Mouse (Mus musculus) MEL (cell line): ENCODE results near the gene 2200002D01Rik. TPM values are rescaled to one million over a fixed set of nuclear protein-coding genes. Genes with fewer than 3 reads are reported as not detected.

Source experiments
- DNase-seq: peaks from one replicate; pipeline ENCODE4 v3.0.0; 2011; ENCODE audit warnings: low read depth, low spot score
- H3K27ac ChIP-seq: 2 replicates; pipeline ENCODE4 v1.5.1; 2012; ENCODE audit warnings: low read depth, mild to moderate bottlenecking, control low read depth, low read length, moderate library complexity; ENCODE audit not compliant: control insufficient read depth
- H3K27me3 ChIP-seq, 2 experiments: fragments of 150-350 bp in 1 of 2; sonication (generic) in 1 of 2; 2 replicates each; pipeline ENCODE4 v1.6.1; 2012; ENCODE audit warnings: low read length in 2 of 2, mild to moderate bottlenecking in 2 of 2, improper control_type of control experiment in 1 of 2, moderate library complexity in 1 of 2; ENCODE audit not compliant: insufficient read depth in 2 of 2, control insufficient read depth in 1 of 2
- H3K36me3 ChIP-seq, 2 experiments: 2 replicates each; pipeline ENCODE4 v1.6.1; 2012 to 2014; ENCODE audit warnings: low read length in 2 of 2, improper control_type of control experiment in 1 of 2, inconsistent platforms in 1 of 2, mild to moderate bottlenecking in 1 of 2; ENCODE audit not compliant: insufficient read depth in 2 of 2, control insufficient read depth in 1 of 2
- H3K4me1 ChIP-seq, 2 experiments: fragments of 150-350 bp in 1 of 2; sonication (generic) in 1 of 2; 2 replicates each; pipeline ENCODE4 v1.6.1; 2012; ENCODE audit warnings: low read length in 2 of 2, improper control_type of control experiment in 1 of 2, mild to moderate bottlenecking in 1 of 2; ENCODE audit not compliant: insufficient read depth in 2 of 2, control insufficient read depth in 1 of 2
- H3K4me3 ChIP-seq, 2 experiments: fragments of 150-350 bp in 1 of 2; sonication (generic) in 1 of 2; 2 replicates each; pipeline ENCODE4 v1.5.1; 2012; ENCODE audit warnings: low read depth in 2 of 2, low read length in 2 of 2, mild to moderate bottlenecking in 2 of 2, moderate library complexity in 2 of 2, control low read depth in 1 of 2, improper control_type of control experiment in 1 of 2; ENCODE audit not compliant: control insufficient read depth in 1 of 2, insufficient read depth in 1 of 2
- H3K79me2 ChIP-seq: 2 replicates; pipeline ENCODE4 v1.6.1; 2012; ENCODE audit warnings: mild to moderate bottlenecking, low read length, moderate library complexity; ENCODE audit not compliant: control insufficient read depth, poor library complexity, insufficient read depth
- H3K9ac ChIP-seq: 2 replicates; pipeline ENCODE4 v1.6.1; 2012; ENCODE audit warnings: low read depth, mild to moderate bottlenecking, control low read depth, low read length, moderate library complexity; ENCODE audit not compliant: control insufficient read depth, poor library complexity, severe bottlenecking
- H3K9me3 ChIP-seq: fragments of 150-350 bp; sonication (generic); replicated peaks from 2 replicates; pipeline ENCODE4 v1.6.1; 2012; ENCODE audit warnings: mild to moderate bottlenecking, low read length, improper control_type of control experiment, moderate library complexity; ENCODE audit not compliant: insufficient read depth
- BHLHE40 ChIP-seq: IDR thresholded peaks from 2 replicates; pipeline ENCODE4 v1.6.1; 2012; ENCODE audit warnings: low read depth, mild to moderate bottlenecking, inconsistent platforms, low read length, improper control_type of control experiment, borderline replicate concordance
- E2F4 ChIP-seq: IDR thresholded peaks from 2 replicates; pipeline ENCODE4 v1.6.1; 2011; ENCODE audit warnings: low read depth, low read length, improper control_type of control experiment, borderline replicate concordance
- ELF1 ChIP-seq: IDR thresholded peaks from 2 replicates; pipeline ENCODE4 v1.6.1; 2014; ENCODE audit warnings: low read depth, mild to moderate bottlenecking, inconsistent platforms, low read length, improper control_type of control experiment, moderate library complexity
- ETS1 ChIP-seq: IDR thresholded peaks from 2 replicates; pipeline ENCODE4 v1.6.1; 2012; ENCODE audit warnings: low read depth, mild to moderate bottlenecking, inconsistent platforms, low read length, improper control_type of control experiment, moderate library complexity
- GABPA ChIP-seq: IDR thresholded peaks from 2 replicates; pipeline ENCODE4 v1.6.1; 2012; ENCODE audit warnings: low read depth, mild to moderate bottlenecking, inconsistent platforms, low read length, improper control_type of control experiment, moderate library complexity
- GATA1 ChIP-seq: IDR thresholded peaks from 2 replicates; pipeline ENCODE4 v1.6.1; 2011; ENCODE audit warnings: low read depth, low read length, improper control_type of control experiment
- KAT2A ChIP-seq: conservative IDR thresholded peaks from 2 replicates; pipeline ENCODE4 v1.6.1; 2012; ENCODE audit warnings: low read depth, low read length, improper control_type of control experiment, inconsistent platforms
- MAFK ChIP-seq: IDR thresholded peaks from 2 replicates; pipeline ENCODE4 v1.6.1; 2011; ENCODE audit warnings: low read depth, mild to moderate bottlenecking, low read length, improper control_type of control experiment, borderline replicate concordance
- MAX ChIP-seq: IDR thresholded peaks from 2 replicates; pipeline ENCODE4 v1.6.1; 2011; ENCODE audit warnings: low read length, improper control_type of control experiment
- MEF2A ChIP-seq: IDR thresholded peaks from 2 replicates; pipeline ENCODE4 v1.6.1; 2014; ENCODE audit warnings: low read depth, mild to moderate bottlenecking, inconsistent platforms, low read length, improper control_type of control experiment; ENCODE audit not compliant: poor library complexity, insufficient replicate concordance, severe bottlenecking; ENCODE audit errors: extremely low read depth
- MYB ChIP-seq: IDR thresholded peaks from 2 replicates; pipeline ENCODE4 v1.6.1; 2011; ENCODE audit warnings: mild to moderate bottlenecking, low read depth, low read length, improper control_type of control experiment
- NELFE ChIP-seq: IDR thresholded peaks from 2 replicates; pipeline ENCODE4 v1.6.1; 2011; ENCODE audit warnings: low read depth, low read length, improper control_type of control experiment
- POLR2AphosphoS2 ChIP-seq: IDR thresholded peaks from 2 replicates; pipeline ENCODE4 v1.6.1; 2011; ENCODE audit warnings: low read length, improper control_type of control experiment
- RCOR1 ChIP-seq: IDR thresholded peaks from 2 replicates; pipeline ENCODE4 v1.6.1; 2012; ENCODE audit warnings: low read depth, mild to moderate bottlenecking, inconsistent platforms, low read length, improper control_type of control experiment
- TAL1 ChIP-seq: IDR thresholded peaks from 2 replicates; pipeline ENCODE4 v1.6.1; 2012; ENCODE audit warnings: mild to moderate bottlenecking, inconsistent platforms, low read length, moderate library complexity, mixed read lengths
- TBP ChIP-seq: IDR thresholded peaks from 2 replicates; pipeline ENCODE4 v1.8.0; 2011; ENCODE audit warnings: low read depth, low read length, improper control_type of control experiment
- TCF12 ChIP-seq: IDR thresholded peaks from 2 replicates; pipeline ENCODE4 v1.6.1; 2014; ENCODE audit warnings: low read depth, mild to moderate bottlenecking, inconsistent platforms, low read length, improper control_type of control experiment, moderate library complexity
- USF1 ChIP-seq: IDR thresholded peaks from 2 replicates; pipeline ENCODE4 v1.6.1; 2014; ENCODE audit warnings: low read depth, mild to moderate bottlenecking, inconsistent platforms, low read length, improper control_type of control experiment, moderate library complexity
- ZC3H11A ChIP-seq: IDR thresholded peaks from 2 replicates; pipeline ENCODE4 v1.6.1; 2012; ENCODE audit warnings: low read depth, mild to moderate bottlenecking, inconsistent platforms, low read length, improper control_type of control experiment
- ZMIZ1 ChIP-seq: IDR thresholded peaks from 2 replicates; pipeline ENCODE4 v1.6.1; 2012; ENCODE audit warnings: low read depth, mild to moderate bottlenecking, inconsistent platforms, low read length, improper control_type of control experiment, moderate library complexity
- ZNF384 ChIP-seq: IDR thresholded peaks from 2 replicates; pipeline ENCODE4 v1.6.1; 2012; ENCODE audit warnings: low read depth, mild to moderate bottlenecking, inconsistent platforms, low read length, improper control_type of control experiment
- polyA plus RNA-seq, 2 experiments: library from polyadenylated mRNA; stranded (reverse) in 1 of 2; unstranded in 1 of 2; fragments of >175 nt in 1 of 2; fragments of >200 nt in 1 of 2; gene quantifications; 2 replicates each; pipeline versions ENCODE4 v1.2.1 to v1.2.4; 2012; ENCODE audit warnings: low replicate concordance in 2 of 2, low read depth in 1 of 2; ENCODE audit not compliant: insufficient read length in 2 of 2, insufficient read depth in 1 of 2, missing spikeins in 1 of 2
- total RNA-seq: library from RNA; depleted of rRNA; stranded (reverse); fragments of 300-350 nt; gene quantifications from 2 replicates; pipeline ENCODE4 v1.2.3, GENCODE M21; 2012

2200002D01Rik gene
- total and polyA plus RNA-seq, 3 experiments = 0.85 to 5.4 TPM; not detected in 1

GRCm38 (mm10) chr7:29228202-29228601 is 20.1 kb downstream of the 2200002D01Rik start:
- Histone ChIP-seq H3K4me1 (peaks cover 5 to 18% of the 10 kb centered on the region in 2 experiments), H3K9me3 (no peaks in the 10 kb centered on the region), H3K27ac (no peak overlapping the region), H3K79me2 (no peaks in the 10 kb centered on the region; the same call in 1 of the 2 replicates), H3K36me3 (peaks cover 0 to 6% of the 10 kb centered on the region in 2 experiments; a peak in 2 of 4 replicates), H3K9ac (no peak overlapping the region), H3K27me3 (no peaks in the 10 kb centered on the region), H3K4me3 (no peak overlapping the region)
- no peak for TF ChIP-seq TCF12
- TF ChIP-seq TBP = no peak
- peak; percentile 46 for DNase-seq

- Histone ChIP-seq H3K4me1 (peaks cover 0 to 7% of the 10 kb centered on the region in 2 experiments; a peak in 1 of 4 replicates), H3K9ac (no peak overlapping the region), H3K79me2 (no peaks in the 10 kb centered on the region), H3K36me3 (no peaks in the 10 kb centered on the region; a peak in 1 of 4 replicates), H3K27ac (no peak overlapping the region), H3K4me3 (no peak overlapping the region), H3K27me3 (no peaks in the 10 kb centered on the region), H3K9me3 (no peaks in the 10 kb centered on the region)
- no peak for DNase-seq
- TF ChIP-seq USF1 (no peak), RCOR1 (no peak), ZNF384 (no peak), ETS1 (no peak)
Measured at GRCm38 (mm10) chr7:29225520-29225919, 22.7 kb downstream of the 2200002D01Rik start.

GRCm38 (mm10) chr7:29224756-29225394 is 23.4 kb downstream of the 2200002D01Rik start:
- no peaks in the 10 kb centered on the region for H3K79me2 ChIP-seq
- no peak overlapping the region for H3K4me3 ChIP-seq
- peaks cover 0 to 7% of the 10 kb centered on the region in 2 experiments; a peak in 1 of 4 replicates for H3K4me1 ChIP-seq
- no peak overlapping the region for H3K9ac ChIP-seq
- no peaks in the 10 kb centered on the region for H3K9me3 ChIP-seq
- no peak for DNase-seq
- TF ChIP-seq TAL1 = no peak
- no peak for TF ChIP-seq MEF2A
- no peak for TF ChIP-seq GABPA
- TF ChIP-seq ELF1 = no peak
- no peak for TF ChIP-seq NELFE
- no peak for TF ChIP-seq MAX
- TF ChIP-seq E2F4 = no peak
- no peak for TF ChIP-seq ETS1
- TF ChIP-seq MYB = no peak
- no peak for TF ChIP-seq ZMIZ1
- TF ChIP-seq MAFK = no peak
- no peak for TF ChIP-seq POLR2AphosphoS2
- TF ChIP-seq ZNF384 = no peak
- TF ChIP-seq GATA1 = no peak
- TF ChIP-seq ZC3H11A = no peak
- no peak for TF ChIP-seq USF1
- TF ChIP-seq BHLHE40 = no peak
- TF ChIP-seq TCF12 = no peak
- no peak for TF ChIP-seq TBP
- TF ChIP-seq KAT2A = no peak
- H3K27me3 ChIP-seq = no peaks in the 10 kb centered on the region
- H3K36me3 ChIP-seq = no peaks in the 10 kb centered on the region; a peak in 1 of 4 replicates
- no peak overlapping the region for H3K27ac ChIP-seq
